Mouse (Mus musculus) thymus, adult 2 months (tissue): ENCODE results near the gene Uqcrq.

Source experiments
- CTCF ChIP-seq: fragments of 200-500 bp; IDR thresholded peaks from 2 replicates; pipeline ENCODE4 v1.5.1; 2012; ENCODE audit warnings: mild to moderate bottlenecking, control low read depth, low read length, moderate library complexity, borderline replicate concordance; ENCODE audit not compliant: control insufficient read depth, poor library complexity, insufficient read depth; ENCODE audit errors: extremely low read depth
- POLR2A ChIP-seq: fragments of 200-500 bp; IDR thresholded peaks from 2 replicates; pipeline ENCODE4 v1.6.1; 2012; ENCODE audit warnings: mild to moderate bottlenecking, low read length, control low read depth, moderate library complexity; ENCODE audit not compliant: control insufficient read depth, poor library complexity, insufficient read depth; ENCODE audit errors: extremely low read depth

- TF ChIP-seq CTCF = no peak
- TF ChIP-seq POLR2A = no peak
These were observed 5.4 kb downstream of the Uqcrq start for GRCm38 (mm10) chr11:53425251-53425650.
